Mouse (Mus musculus): ENCODE measurements around the gene Odaph. TPM values are rescaled to one million over a fixed set of nuclear protein-coding genes. Genes with fewer than 3 reads are reported as not detected.

Odaph gene
- total RNA-seq, 1 experiment from 2014 or later, result not detected

- DNase-seq, result no peak
Observed at GRCm38 (mm10) chr5:91991191-91991937, 4.1 kb downstream of the Odaph start.

GRCm38 (mm10) chr5:91993061-91993460, 5.8 kb downstream of the Odaph start:
- no peak for DNase-seq

DNA sequence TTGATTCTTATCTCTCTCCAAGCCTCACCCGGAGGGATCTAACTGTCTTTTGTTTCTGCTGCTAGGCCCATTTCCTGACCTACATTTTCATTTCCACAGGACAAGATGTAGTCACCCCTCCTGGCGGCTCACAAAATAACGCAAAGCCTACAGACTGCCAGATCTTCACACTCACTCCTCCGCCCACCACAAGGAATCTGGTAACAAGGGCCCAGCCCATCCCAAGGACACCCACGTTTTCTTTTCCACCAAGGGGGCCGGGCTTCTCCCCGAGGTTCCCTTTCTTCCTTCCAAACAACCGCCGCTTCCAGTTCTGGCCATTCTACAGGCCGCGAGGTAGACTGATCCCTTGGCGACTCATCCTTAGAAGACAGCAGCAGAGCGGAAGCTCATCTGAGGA, 7.3 kb downstream of the Odaph start:
- peak; percentile 40 for DNase-seq

GRCm38 (mm10) chr5:92000770-92001169, 13.5 kb downstream of the Odaph start:
- DNase-seq, result peak; percentile 10

GRCm38 (mm10) chr5:92003011-92003410, 15.7 kb downstream of the Odaph start:
- DNase-seq, result peak; percentile 55

GRCm38 (mm10) chr5:92009827-92010226, 22.6 kb downstream of the Odaph start:
- no peak for DNase-seq

- DNase-seq, result no peak
Observed at GRCm38 (mm10) chr5:92011756-92012155, 24.5 kb downstream of the Odaph start.

DNA sequence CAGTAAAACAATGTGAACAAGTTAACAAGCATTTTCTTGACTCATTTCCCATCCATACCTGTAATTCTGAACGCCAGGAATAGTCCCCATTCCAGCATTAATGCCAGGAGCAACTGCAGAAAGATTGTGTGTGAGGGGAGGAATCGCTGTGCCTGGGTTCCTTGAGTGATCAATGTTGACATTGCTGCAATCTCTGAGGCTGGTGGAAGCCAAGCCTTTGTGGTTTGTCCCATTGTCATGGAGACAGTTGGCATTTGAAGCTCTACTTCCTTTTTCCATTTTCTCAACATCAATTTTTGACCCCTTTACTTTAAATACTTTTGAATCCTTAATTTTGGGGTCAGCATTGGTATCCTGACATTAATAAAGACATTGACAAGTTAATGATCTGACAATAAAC, 32.7 kb downstream of the Odaph start:
- DNase-seq, result no peak

DNA sequence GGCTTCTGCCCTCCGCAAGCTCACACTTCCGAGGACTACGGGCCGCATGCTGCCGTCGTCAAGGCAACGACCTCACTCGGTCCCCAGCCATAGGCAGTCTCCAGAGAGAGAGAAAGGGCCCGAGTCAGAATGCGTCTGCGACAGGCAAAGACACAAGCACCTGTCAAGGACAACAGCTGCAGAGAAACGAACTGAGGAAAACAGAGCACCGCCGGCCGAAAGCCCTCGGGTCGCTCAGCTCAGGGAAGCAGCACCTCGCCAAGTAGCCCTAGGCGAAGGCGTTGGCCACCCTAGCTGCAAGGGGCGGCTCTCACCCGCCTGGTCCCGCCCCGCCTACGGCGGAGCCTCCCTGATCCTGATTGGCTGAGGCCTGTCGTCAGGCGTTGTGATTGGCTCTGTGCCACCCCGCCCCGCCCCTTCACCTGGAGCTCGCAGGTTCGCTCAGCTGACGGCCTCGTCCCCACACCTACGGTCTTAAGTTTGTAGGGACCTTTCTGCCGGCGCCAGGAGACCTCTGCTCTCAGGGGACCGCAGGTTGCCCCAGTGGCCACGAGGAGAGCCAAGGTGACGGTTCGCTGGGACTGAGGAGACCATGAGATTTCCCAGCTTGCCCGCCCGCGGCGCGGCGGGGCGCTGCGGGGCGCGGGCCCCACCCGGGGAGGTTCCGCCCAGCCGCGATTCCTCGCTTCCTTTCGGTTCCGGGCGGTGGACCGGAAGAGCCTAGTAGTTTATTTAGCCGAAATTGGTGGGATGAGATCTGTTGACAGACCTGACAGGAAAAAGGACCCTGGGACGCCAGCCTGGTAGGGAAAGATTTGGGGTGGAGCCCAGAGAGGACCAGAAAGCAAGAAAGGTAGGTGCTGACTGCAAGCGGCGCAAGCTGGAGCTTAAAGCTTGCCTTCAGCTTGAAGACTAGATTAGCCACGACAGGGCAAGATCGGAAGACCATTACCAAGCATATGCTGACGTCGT, 55.4 kb downstream of the Odaph start:
- peak; percentile 96 for DNase-seq

GRCm38 (mm10) chr5:92043783-92044182, 56.5 kb downstream of the Odaph start, which contains the start of gene Cdkl2:
Cdkl2 (minus strand) TSS chr5:92043883.
- no peak for DNase-seq

Other genes with a start within 250 kb of the Odaph start
- gene Rchy1, start 24.4 kb upstream of the Odaph start, total RNA-seq (2021), result 56.4 and 64.6 TPM in 2 replicates
- gene Cdkl2, start 56.4 kb downstream of the Odaph start, total RNA-seq (2021), result 4.4 and 5.1 TPM in 2 replicates
- 105 and 123 TPM in 2 replicates for gene G3bp2, start 96.2 kb downstream of the Odaph start, total RNA-seq (2021)
- gene Uso1, start 150.5 kb downstream of the Odaph start, total RNA-seq (2021), result 72.1 and 77.0 TPM in 2 replicates
- gene U90926, start 227.9 kb downstream of the Odaph start, total RNA-seq (2021), result 1.1 TPM in 1 of 2 replicates, not detected in the other